Mouse (Mus musculus) limb, embryonic 14.5 days (tissue): ENCODE measurements at regions not wholly inside any gene's neighbourhood (a gene's known extent, or its start where the extent isn't known, plus 50 kb on each side); places are given as distances from the start of the nearest gene placed in this dataset.

Experiments used
- ATAC-seq: fragments of 200-750 bp; cut with Nextera tagmentation; 2 replicates; pipeline ENCODE4 v1.8.0; 2017; ENCODE audit warnings: low read depth, moderate number of reproducible peaks, moderate TSS enrichment; ENCODE audit not compliant: low FRiP score
- DNase-seq: peaks from one replicate; pipeline ENCODE4 v3.0.0-alpha.2; 2015; ENCODE audit warnings: low spot score
- H3K27ac ChIP-seq: fragments of 300-500 bp; sonication (generic); replicated peaks from 2 replicates; pipeline ENCODE4 v1.5.1; 2014; ENCODE audit warnings: low read depth, mild to moderate bottlenecking, low read length, moderate library complexity, mixed read lengths
- H3K27me3 ChIP-seq: fragments of 300-500 bp; sonication (generic); 2 replicates; pipeline ENCODE4 v1.6.1; 2014; ENCODE audit warnings: low read length, mixed read lengths; ENCODE audit not compliant: control insufficient read depth, insufficient read depth
- H3K36me3 ChIP-seq: fragments of 300-500 bp; sonication (generic); 2 replicates; pipeline ENCODE4 v1.6.1; 2014; ENCODE audit warnings: mild to moderate bottlenecking, low read length, moderate library complexity, mixed read lengths; ENCODE audit not compliant: control insufficient read depth, insufficient read depth
- H3K4me1 ChIP-seq: fragments of 300-500 bp; sonication (generic); 2 replicates; pipeline ENCODE4 v1.6.1; 2014; ENCODE audit warnings: antibody characterized with exemption, low read length, mixed read lengths; ENCODE audit not compliant: control insufficient read depth, insufficient read depth
- H3K4me2 ChIP-seq: fragments of 300-500 bp; sonication (generic); replicated peaks from 2 replicates; pipeline ENCODE4 v1.6.1; 2014; ENCODE audit warnings: low read depth, mild to moderate bottlenecking, low read length, moderate library complexity; ENCODE audit not compliant: severe bottlenecking
- H3K4me3 ChIP-seq: fragments of 300-500 bp; sonication (generic); replicated peaks from 2 replicates; pipeline ENCODE4 v1.5.1; 2014; ENCODE audit warnings: low read length
- H3K9ac ChIP-seq: fragments of 300-500 bp; sonication (generic); 2 replicates; pipeline ENCODE4 v1.6.1; 2014; ENCODE audit warnings: mild to moderate bottlenecking, low read depth, low read length, moderate library complexity; ENCODE audit not compliant: severe bottlenecking
- H3K9me3 ChIP-seq: fragments of 300-500 bp; sonication (generic); 2 replicates; pipeline ENCODE4 v1.6.1; 2016; ENCODE audit warnings: low read length; ENCODE audit not compliant: control insufficient read depth
- POLR2A ChIP-seq: fragments of 200-500 bp; IDR thresholded peaks from 2 replicates; pipeline ENCODE4 v1.8.0; 2012; ENCODE audit warnings: inconsistent platforms, mild to moderate bottlenecking, moderate library complexity, borderline replicate concordance; ENCODE audit not compliant: insufficient read depth, insufficient read length; ENCODE audit errors: extremely low read depth
- WGBS: fragments of 180-500 bp; shearing (Covaris S2); extraction: QIAGEN DNeasy Blood & Tissue Kit; methylation state at CpG from one replicate; pipeline ENCODE4 v1.1.7; 2014; 5-methylcytosine and 5-hydroxymethylcytosine counted together

GRCm38 (mm10) chr9:115739984-115740383 is 169.3 kb upstream of the Gadl1 start:
- 89% methylated on average over 5 of the region's 5 CpGs for WGBS
- Histone ChIP-seq H3K4me2 (no peak overlapping the region), H3K9me3 (no peaks in the 10 kb centered on the region), H3K27ac (no peak overlapping the region), H3K36me3 (no peaks in the 10 kb centered on the region), H3K4me1 (no peaks in the 10 kb centered on the region), H3K27me3 (no peaks in the 10 kb centered on the region), H3K9ac (no peak overlapping the region), H3K4me3 (no peak overlapping the region)
- no peak for TF ChIP-seq POLR2A
- DNase-seq (no peak), ATAC-seq (no peak)

GRCm38 (mm10) chr9:115746436-115746835 is 162.8 kb upstream of the Gadl1 start:
- TF ChIP-seq POLR2A, result no peak
- H3K9me3 ChIP-seq, result no peaks in the 10 kb centered on the region
- H3K4me2 ChIP-seq, result no peak overlapping the region
- no peaks in the 10 kb centered on the region for H3K4me1 ChIP-seq
- DNase-seq (no peak), ATAC-seq (no peak)
- H3K27me3 ChIP-seq, result no peaks in the 10 kb centered on the region
- no peak overlapping the region for H3K4me3 ChIP-seq
- no peaks in the 10 kb centered on the region for H3K36me3 ChIP-seq
- no peak overlapping the region for H3K27ac ChIP-seq
- WGBS, result 83% methylated on average over 9 of the region's 9 CpGs
- H3K9ac ChIP-seq, result no peak overlapping the region

GRCm38 (mm10) chr9:115760496-115760895 is 148.8 kb upstream of the Gadl1 start:
- no peaks in the 10 kb centered on the region for H3K4me1 ChIP-seq
- no peaks in the 10 kb centered on the region for H3K9me3 ChIP-seq
- no peak for ATAC-seq
- WGBS, result 54% methylated on average over 2 of the region's 2 CpGs
- no peaks in the 10 kb centered on the region for H3K36me3 ChIP-seq
- H3K27ac ChIP-seq, result no peak overlapping the region
- H3K4me2 ChIP-seq, result no peak overlapping the region
- no peak overlapping the region for H3K4me3 ChIP-seq
- no peak for DNase-seq
- H3K9ac ChIP-seq, result no peak overlapping the region
- no peaks in the 10 kb centered on the region for H3K27me3 ChIP-seq
- TF ChIP-seq POLR2A, result no peak

GRCm38 (mm10) chr9:115764136-115764535 is 145.1 kb upstream of the Gadl1 start:
- no peak overlapping the region for H3K27ac ChIP-seq
- H3K27me3 ChIP-seq, result no peaks in the 10 kb centered on the region
- no peaks in the 10 kb centered on the region for H3K9me3 ChIP-seq
- H3K4me3 ChIP-seq, result no peak overlapping the region
- no peaks in the 10 kb centered on the region for H3K36me3 ChIP-seq
- DNase-seq (no peak), ATAC-seq (no peak)
- H3K9ac ChIP-seq, result no peak overlapping the region
- H3K4me2 ChIP-seq, result no peak overlapping the region
- no peaks in the 10 kb centered on the region for H3K4me1 ChIP-seq
- 60% methylated on average over 5 of the region's 5 CpGs for WGBS
- TF ChIP-seq POLR2A, result no peak

GRCm38 (mm10) chr9:115766471-115766870 is 142.8 kb upstream of the Gadl1 start:
- H3K4me1 ChIP-seq, result no peaks in the 10 kb centered on the region
- no peak overlapping the region for H3K27ac ChIP-seq
- no peak for ATAC-seq
- WGBS, result 93% methylated on average over 6 of the region's 6 CpGs
- H3K9ac ChIP-seq, result no peak overlapping the region
- no peaks in the 10 kb centered on the region for H3K9me3 ChIP-seq
- no peaks in the 10 kb centered on the region for H3K27me3 ChIP-seq
- no peak for DNase-seq
- H3K36me3 ChIP-seq, result no peaks in the 10 kb centered on the region
- TF ChIP-seq POLR2A, result no peak
- no peak overlapping the region for H3K4me2 ChIP-seq
- no peak overlapping the region for H3K4me3 ChIP-seq

- Histone ChIP-seq H3K27ac (no peak overlapping the region), H3K4me3 (no peak overlapping the region), H3K4me2 (no peak overlapping the region), H3K9ac (no peak overlapping the region), H3K9me3 (no peaks in the 10 kb centered on the region), H3K4me1 (no peaks in the 10 kb centered on the region), H3K36me3 (no peaks in the 10 kb centered on the region), H3K27me3 (no peaks in the 10 kb centered on the region)
- WGBS, result 63% methylated on average over 8 of the region's 8 CpGs
- ATAC-seq (no peak), DNase-seq (no peak)
- no peak for TF ChIP-seq POLR2A
Measured at GRCm38 (mm10) chr9:115775112-115775511, 134.1 kb upstream of the Gadl1 start.
